In genomic region chr2:107291142-107291541, GRCm38 (mm10) we compare ENCODE assay signal across 10 mouse cellular contexts. TPM values are rescaled to one million over a fixed set of nuclear protein-coding genes. Genes with fewer than 3 reads are reported as not detected.
A peak's percentile ranks its signal among the peaks of the same experiment; 100 is the strongest.
DNase-seq lines count a peak whose midpoint lies in the region; ATAC-seq and TF ChIP-seq lines count a peak whose summit lies in the region.
"Had no signal": no experiment of that assay in that cellular context is flagged by ENCODE, and none has a peak within 500 bp of the region (broad histone marks: within the 10 kb centered on the region; RNA-seq: fewer than 3 reads in every experiment).

No protein-coding gene starts in this region.

- ATAC-seq in heart, embryonic 14.5 days (ENCODE audit: insufficient number of reproducible peaks, insufficient read depth, low FRiP score, low read depth): no peak
- ATAC-seq in heart, embryonic 16.5 days (replicated peaks; ENCODE audit: extremely low read depth, insufficient read depth, low FRiP score): peak; percentile 62
- no peak for ATAC-seq in limb, embryonic 15.5 days (ENCODE audit: insufficient number of reproducible peaks, low FRiP score, low TSS enrichment, low read depth)
- no peak for ATAC-seq in stomach, postnatal 0 days (ENCODE audit: low FRiP score, low TSS enrichment)

- DNase-seq in heart, adult 9 months (ENCODE audit: low spot score in 2 of 2): no peak
- DNase-seq in brain, embryonic 14.5 days (ENCODE audit: low read depth): peak; percentile 45
- no peak for DNase-seq in stomach, postnatal 0 days (ENCODE audit: low spot score)
- DNase-seq in c-Kit-positive CD71-positive TER-119-positive erythroid progenitor cells, embryonic 14.5 days (ENCODE audit: low spot score): no peak
- no peak for DNase-seq in kidney, adult 9 months

- peak overlapping the region; percentile 65 to 68 for H3K4me3 ChIP-seq in heart, embryonic 14.5 days (ENCODE audit: control insufficient read depth in 1 of 2, insufficient read depth in 1 of 2, low read depth in 1 of 2, low read length in 2 of 2)
- peak overlapping the region; percentile 66 for H3K4me3 ChIP-seq in heart, embryonic 16.5 days (ENCODE audit: low read length)
- H3K4me3 ChIP-seq in limb, embryonic 15.5 days: peak overlapping the region; percentile 41
- H3K4me3 ChIP-seq in stomach, postnatal 0 days (ENCODE audit: low read depth, low read length): peak overlapping the region; percentile 36

- H3K27ac ChIP-seq in heart, embryonic 14.5 days (replicated peaks in 1 of 2; ENCODE audit: control insufficient read depth in 1 of 2, insufficient read depth in 1 of 2, low read depth in 2 of 2, low read length in 2 of 2): peak overlapping the region; percentile 30 to 73; a peak in 3 of 4 replicates
- peak overlapping the region; percentile 38 for H3K27ac ChIP-seq in heart, embryonic 16.5 days (ENCODE audit: low read length)
- no peak overlapping the region for H3K27ac ChIP-seq in limb, embryonic 15.5 days
- H3K27ac ChIP-seq in stomach, postnatal 0 days (replicated peaks): no peak overlapping the region

- TF ChIP-seq CTCF in brain, embryonic 14.5 days (IDR thresholded peaks at IDR 0.05; ENCODE audit: borderline replicate concordance, extremely low read depth, insufficient read depth, insufficient read length): no peak
- TF ChIP-seq CTCF in stomach, postnatal 0 days (IDR thresholded peaks at IDR 0.05; ENCODE audit: low read depth): no peak

- H3K36me3 ChIP-seq in heart, embryonic 14.5 days (ENCODE audit: control insufficient read depth, insufficient read depth, low read length): peaks cover 11% of the 10 kb centered on the region
- H3K36me3 ChIP-seq in heart, embryonic 16.5 days (ENCODE audit: control insufficient read depth, insufficient read depth): peaks cover 6% of the 10 kb centered on the region; the same call in 1 of the 2 replicates
- H3K36me3 ChIP-seq in limb, embryonic 15.5 days: no peaks in the 10 kb centered on the region
- H3K36me3 ChIP-seq in stomach, postnatal 0 days (ENCODE audit: control insufficient read depth, insufficient read depth, low read length): no peaks in the 10 kb centered on the region
- H3K36me3 ChIP-seq: G1E had no signal

- peak overlapping the region; percentile 79 for H3K4me2 ChIP-seq in heart, embryonic 14.5 days (ENCODE audit: low read length)
- H3K4me2 ChIP-seq in heart, embryonic 16.5 days (ENCODE audit: low read depth, low read length): peak overlapping the region; percentile 66
- H3K4me2 ChIP-seq in limb, embryonic 15.5 days: peak overlapping the region; percentile 78
- peak overlapping the region; percentile 57 for H3K4me2 ChIP-seq in stomach, postnatal 0 days (replicated peaks; ENCODE audit: low read depth)

- 3% methylated on average over 16 of the region's 16 CpGs for WGBS in heart, embryonic 14.5 days
- 1% methylated on average over 16 of the region's 16 CpGs for WGBS in heart, embryonic 16.5 days
- 4% methylated on average over 16 of the region's 16 CpGs for WGBS in limb, embryonic 15.5 days
- WGBS in stomach, postnatal 0 days: 4% methylated on average over 16 of the region's 16 CpGs

- peaks cover 3 to 4% of the 10 kb centered on the region in 2 experiments; a peak in 1 of 4 replicates for H3K4me1 ChIP-seq in heart, embryonic 14.5 days (ENCODE audit: control insufficient read depth in 2 of 2, insufficient read depth in 2 of 2, low read length in 2 of 2)
- H3K4me1 ChIP-seq in heart, embryonic 16.5 days (ENCODE audit: control insufficient read depth, insufficient read depth, low read length): 0 out of 2 replicates have a peak, but pooled peaks cover 3% of the 10 kb centered on the region
- H3K4me1 ChIP-seq in limb, embryonic 15.5 days: peaks cover 10% of the 10 kb centered on the region
- H3K4me1 ChIP-seq in stomach, postnatal 0 days (replicated peaks; ENCODE audit: control insufficient read depth, insufficient read depth): no peaks in the 10 kb centered on the region

- no peaks in the 10 kb centered on the region for H3K27me3 ChIP-seq in heart, embryonic 14.5 days (ENCODE audit: control insufficient read depth, insufficient read depth, low read length)
- no peaks in the 10 kb centered on the region for H3K27me3 ChIP-seq in heart, embryonic 16.5 days (ENCODE audit: control insufficient read depth, insufficient read depth, low read length)
- peaks cover 22% of the 10 kb centered on the region; the same call in 1 of the 2 replicates for H3K27me3 ChIP-seq in limb, embryonic 15.5 days
- H3K27me3 ChIP-seq in stomach, postnatal 0 days (ENCODE audit: control insufficient read depth, insufficient read depth, low read length): no peaks in the 10 kb centered on the region

- H3K9ac ChIP-seq in heart, embryonic 14.5 days (ENCODE audit: low read length): peak overlapping the region; percentile 74
- H3K9ac ChIP-seq in heart, embryonic 16.5 days (ENCODE audit: low read length): peak overlapping the region; percentile 70
- H3K9ac ChIP-seq in limb, embryonic 15.5 days: no peak overlapping the region
- H3K9ac ChIP-seq in stomach, postnatal 0 days (ENCODE audit: low read length): no peak overlapping the region

- no peaks in the 10 kb centered on the region for H3K9me3 ChIP-seq in heart, embryonic 14.5 days (ENCODE audit: control insufficient read depth, low read length)
- no peaks in the 10 kb centered on the region for H3K9me3 ChIP-seq in heart, embryonic 16.5 days (replicated peaks; ENCODE audit: control insufficient read depth, low read length)
- no peaks in the 10 kb centered on the region for H3K9me3 ChIP-seq in limb, embryonic 15.5 days
- H3K9me3 ChIP-seq in stomach, postnatal 0 days (ENCODE audit: control insufficient read depth, low read length): no peaks in the 10 kb centered on the region

- TF ChIP-seq POLR2A in brain, embryonic 14.5 days (IDR thresholded peaks at IDR 0.05; ENCODE audit: borderline replicate concordance, extremely low read depth, insufficient read depth, insufficient read length, poor library complexity, severe bottlenecking): no peak

- no peak for TF ChIP-seq EP300 in stomach, postnatal 0 days (optimal IDR thresholded peaks at IDR 0.05)

RNA-seq across cellular contexts. Expression of gene Kcna4, which starts 0.7 kb away (rescaled TPM):
- 4.9 and 5.3 TPM in 2 replicates for polyA plus RNA-seq in heart, embryonic 14.5 days (2014; fragmentation: Nextera tagmentation; extraction: Ambion mirVana)
- polyA plus RNA-seq in brain, embryonic 14.5 days (2012; rRNA removed): 1.7 and 5.4 TPM in 2 replicates
- polyA plus RNA-seq in heart, embryonic 16.5 days (2015; fragmentation: Nextera tagmentation; extraction: Ambion mirVana): 6.1 and 6.2 TPM in 2 replicates
- 4.2 and 4.3 TPM in 2 replicates for polyA plus RNA-seq in limb, embryonic 15.5 days (2015; fragmentation: Nextera tagmentation; extraction: Ambion mirVana)
- polyA plus RNA-seq in stomach, postnatal 0 days (2015; fragmentation: Nextera tagmentation; extraction: Ambion mirVana): 0.27 and 0.29 TPM in 2 replicates
- polyA plus RNA-seq: G1E; small intestine, adult 2 months had no signal

Comparison
In these comparisons a context has a peak if more than half of its experiments do, and no peak if none do; other contexts are left out.
1. H3K27ac ChIP-seq: peak in heart, embryonic 14.5 days (2 of 2) and heart, embryonic 16.5 days (single experiment); none in limb, embryonic 15.5 days (single experiment) and stomach, postnatal 0 days (single experiment).
2. H3K9ac ChIP-seq: peak in heart, embryonic 14.5 days (single experiment) and heart, embryonic 16.5 days (single experiment); none in limb, embryonic 15.5 days (single experiment) and stomach, postnatal 0 days (single experiment).
3. Peak in every context shown above with its lines, with median percentiles within 50 percentile points of each other: H3K4me2 ChIP-seq and H3K4me3 ChIP-seq.